Comparison of ENCODE assay signal across 8 mouse cellular contexts in genomic region chr6:56714574-56715269, GRCm38 (mm10). TPM values are rescaled to one million over a fixed set of nuclear protein-coding genes. Genes with fewer than 3 reads are reported as not detected.
DNase-seq lines count a peak whose midpoint lies in the region; ATAC-seq lines count a peak whose summit lies in the region.

Gene Avl9, plus strand, starts transcription at chr6:56714899.

- H3K9ac ChIP-seq in intestine, embryonic 14.5 days (ENCODE audit: low read length) = peak within 1 kb of the TSS; percentile 76

- H3K36me3 ChIP-seq in intestine, embryonic 14.5 days (ENCODE audit: control insufficient read depth, insufficient read depth, low read length) = no peaks in the 10 kb centered on the region

- ATAC-seq in intestine, embryonic 14.5 days (replicated peaks; ENCODE audit: low FRiP score, low TSS enrichment, low read depth) = peak; percentile 99

- no peaks in the 10 kb centered on the region for H3K27me3 ChIP-seq in intestine, embryonic 14.5 days (replicated peaks; ENCODE audit: control insufficient read depth, insufficient read depth, low read length)

- peak; percentile 97 to 98 for DNase-seq in adrenal gland, adult 18-20 months (ENCODE audit: low spot score in 2 of 2)
- peak; percentile 97 for DNase-seq in embryo, embryonic 11 days
- peak; percentile 98 for DNase-seq in gastrocnemius, postnatal 25 days
- DNase-seq in intestine, embryonic 14.5 days (ENCODE audit: low spot score) = peak; percentile 99
- peak; percentile 94 to 95 for DNase-seq in left cerebral cortex, postnatal 14 days (ENCODE audit: low spot score in 2 of 2)
- peak; percentile 97 for DNase-seq in mesoderm, embryonic 11.5 days (ENCODE audit: low read depth, low spot score)
- peak; percentile 91 to 96 for DNase-seq in right cerebral cortex, postnatal 36 days (ENCODE audit: low spot score in 2 of 2)
- peak; percentile 99 for DNase-seq in yolk sac, embryonic 10.5 days (ENCODE audit: low spot score)

- H3K4me3 ChIP-seq in intestine, embryonic 14.5 days (ENCODE audit: low read depth, low read length) = peak within 1 kb of the TSS; percentile 81

- H3K27ac ChIP-seq in intestine, embryonic 14.5 days (ENCODE audit: low read depth) = peak within 1 kb of the TSS; percentile 95

- under 1% methylated on average over 64 of the region's 64 CpGs for WGBS in intestine, embryonic 14.5 days

- H3K9me3 ChIP-seq in intestine, embryonic 14.5 days (ENCODE audit: control insufficient read depth, low read length) = no peaks in the 10 kb centered on the region

- H3K4me2 ChIP-seq in intestine, embryonic 14.5 days (ENCODE audit: low read length) = peak within 1 kb of the TSS; percentile 75

- intact Hi-C loops in left cerebral cortex, postnatal 14 days (cut with DNase I) = no loop called here

- peaks cover 12% of the 10 kb centered on the region for H3K4me1 ChIP-seq in intestine, embryonic 14.5 days (replicated peaks; ENCODE audit: control insufficient read depth, insufficient read depth, low read length)

RNA-seq across cellular contexts. Expression of gene Avl9, which starts in this region (rescaled TPM):
- total RNA-seq in adrenal gland, adult 18-20 months (2021) = 10 to 100 TPM; 19.4 to 28.7 TPM
- total RNA-seq in gastrocnemius, postnatal 25 days (2021) = 1 to 10 TPM; 4.4 to 4.8 TPM
- polyA plus RNA-seq in intestine, embryonic 14.5 days (2014; fragmentation: Nextera tagmentation; extraction: Ambion mirVana) = 18.2 and 18.8 TPM in 2 replicates
- 10 to 100 TPM; 32.8 to 35.9 TPM for total RNA-seq in left cerebral cortex, postnatal 14 days (2021)

Comparison
In these comparisons a context has a peak if more than half of its experiments do, and no peak if none do; other contexts are left out.
1. Peak in every context shown above with its lines: DNase-seq, ATAC-seq, H3K4me3 ChIP-seq and H3K27ac ChIP-seq.